Mouse (Mus musculus) mouse trophoblast stem cell (cell line): ENCODE data around the gene Rfx4.

ENCODE experiments used
- in situ Hi-C, 2 experiments: fragments of 300-500 bp; cut with MseI, MboI; formaldehyde crosslinking; loops; 2 replicates in 1 of 2; 3 replicates in 1 of 2; pipeline ENCODE4 v1.15.1; 2025

Gene Rfx4

GRCm38 (mm10) chr10:84811913-84812295 lies 56.0 kb downstream of the Rfx4 start:
- in situ Hi-C loops: no loop called here

- in situ Hi-C loops: no loop called here
These were observed 60.0 kb downstream of the Rfx4 start for GRCm38 (mm10) chr10:84815676-84816436.

DNA sequence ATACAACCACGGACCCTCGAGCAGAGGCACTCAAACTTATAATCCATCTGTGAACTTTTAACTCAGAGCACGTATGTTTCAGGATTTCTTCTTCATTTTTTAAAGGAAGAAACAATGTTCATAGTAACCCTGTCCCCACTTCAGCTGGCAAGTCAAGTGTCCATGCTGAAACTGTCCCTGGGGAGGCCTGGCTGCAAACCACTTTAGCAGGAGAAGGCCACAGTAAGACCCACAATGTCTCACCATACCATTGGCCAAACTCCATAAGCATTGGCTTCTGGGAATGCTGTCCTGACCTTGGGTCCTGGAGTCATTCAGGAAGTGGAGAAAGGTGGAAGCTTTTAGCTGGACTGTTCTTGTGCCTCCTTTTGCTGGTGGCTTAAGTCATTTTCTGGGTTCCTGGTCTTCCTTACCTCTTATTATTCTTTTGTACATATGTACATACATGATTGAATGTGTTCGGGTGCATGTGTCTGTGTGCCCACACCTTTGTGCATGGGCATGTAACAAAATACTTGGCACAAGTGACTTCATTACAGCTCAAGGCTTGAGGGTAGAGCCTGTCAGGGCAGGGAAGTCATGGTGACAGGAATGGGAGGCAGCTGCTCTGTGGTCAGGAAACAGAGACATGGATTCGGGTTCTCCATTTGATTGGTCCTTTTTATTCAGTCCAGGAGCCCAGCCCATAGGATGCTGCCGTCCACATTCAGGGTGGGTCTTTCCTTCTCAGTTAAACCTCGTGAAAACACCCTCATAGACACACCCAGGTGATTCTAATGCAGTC lies 61.4 kb downstream of the Rfx4 start:
- in situ Hi-C loops: no loop called here

- in situ Hi-C loops: no loop called here
These were observed 63.8 kb downstream of the Rfx4 start for GRCm38 (mm10) chr10:84819669-84820068.

DNA sequence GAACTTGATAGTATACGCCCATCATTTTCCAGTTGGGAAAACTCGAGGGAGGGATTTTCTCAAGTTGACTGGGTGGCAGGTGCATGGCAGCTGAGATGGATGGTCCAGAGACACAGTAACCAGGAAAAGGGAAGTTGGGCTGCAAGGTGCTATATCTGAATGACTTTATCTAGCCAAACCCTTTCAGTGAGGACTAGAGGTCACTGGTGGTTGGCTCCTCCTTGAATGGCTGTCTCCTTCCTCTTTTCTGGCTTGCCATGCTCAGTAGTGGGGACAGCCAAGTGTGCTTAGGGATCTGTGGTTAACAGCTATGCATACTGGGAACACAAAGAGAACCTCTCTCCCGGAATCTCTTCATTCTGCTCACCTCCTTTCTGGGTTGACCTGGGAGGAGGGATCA lies 64.4 kb downstream of the Rfx4 start:
- in situ Hi-C loops: no loop called here

DNA sequence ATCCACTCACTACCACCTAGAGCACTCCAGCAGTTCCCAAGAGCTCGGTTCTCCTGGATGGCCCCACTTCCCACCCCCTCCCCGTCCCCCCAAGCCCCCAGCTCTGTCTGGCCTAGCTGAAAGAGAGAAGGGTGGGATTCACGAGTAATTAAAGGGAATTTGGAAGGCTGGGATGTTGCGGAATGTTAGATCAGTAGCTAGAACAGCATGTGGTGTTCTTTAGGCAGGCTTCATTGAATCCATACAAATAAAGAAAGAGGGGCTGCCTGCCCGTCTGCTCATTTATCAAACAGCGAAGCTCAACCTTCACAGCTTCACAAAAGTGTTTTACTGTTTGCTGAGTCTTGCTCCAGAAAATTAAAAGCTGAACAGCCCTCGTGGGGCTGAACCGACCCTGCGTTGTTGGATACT lies 66.9 kb downstream of the Rfx4 start:
- in situ Hi-C loops: no loop called here

- in situ Hi-C loops: no loop called here
These were observed 67.8 kb downstream of the Rfx4 start for GRCm38 (mm10) chr10:84823621-84824020.

DNA sequence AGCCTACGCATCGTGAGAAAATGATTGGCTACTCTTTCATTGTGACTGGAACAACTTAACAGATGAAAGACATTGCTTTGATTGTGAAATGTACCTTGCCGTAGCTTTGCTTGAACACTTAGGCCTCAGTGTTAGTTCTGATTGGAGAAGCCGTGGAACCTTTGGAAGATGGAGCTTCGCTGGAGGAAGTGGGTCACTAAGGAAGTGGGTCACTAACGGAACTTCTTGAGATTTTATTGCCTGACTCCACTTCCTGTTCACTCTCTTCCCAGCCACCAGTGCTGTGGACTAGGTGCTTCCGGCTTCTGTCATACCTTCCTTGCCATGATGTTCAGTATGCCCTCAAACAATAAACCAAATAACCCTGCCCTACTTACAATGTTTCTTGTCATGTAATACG lies 73.1 kb downstream of the Rfx4 start:
- in situ Hi-C loops: no loop called here

DNA sequence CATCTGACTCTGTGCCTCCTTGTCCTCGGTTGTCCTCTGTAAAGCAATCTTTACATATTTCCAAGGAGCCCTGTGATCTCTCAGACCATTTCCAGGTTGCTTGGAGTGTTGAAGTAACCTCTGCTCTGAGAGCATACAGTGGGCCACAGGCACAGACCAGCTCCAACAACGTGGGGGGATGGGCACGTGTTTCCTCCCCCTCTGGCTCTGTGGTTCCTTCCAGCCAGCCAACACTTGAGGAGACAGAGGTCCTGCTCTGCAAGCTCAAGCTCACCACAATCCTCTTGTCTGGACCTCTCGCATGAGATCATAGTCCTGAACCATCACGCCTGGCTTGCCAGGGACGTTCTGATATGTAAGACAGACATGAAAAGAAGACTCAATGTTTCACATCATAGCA lies 79.7 kb downstream of the Rfx4 start:
- in situ Hi-C loops: no loop called here

- in situ Hi-C loops: no loop called here
These were observed 80.2 kb downstream of the Rfx4 start for GRCm38 (mm10) chr10:84836104-84836503.

DNA sequence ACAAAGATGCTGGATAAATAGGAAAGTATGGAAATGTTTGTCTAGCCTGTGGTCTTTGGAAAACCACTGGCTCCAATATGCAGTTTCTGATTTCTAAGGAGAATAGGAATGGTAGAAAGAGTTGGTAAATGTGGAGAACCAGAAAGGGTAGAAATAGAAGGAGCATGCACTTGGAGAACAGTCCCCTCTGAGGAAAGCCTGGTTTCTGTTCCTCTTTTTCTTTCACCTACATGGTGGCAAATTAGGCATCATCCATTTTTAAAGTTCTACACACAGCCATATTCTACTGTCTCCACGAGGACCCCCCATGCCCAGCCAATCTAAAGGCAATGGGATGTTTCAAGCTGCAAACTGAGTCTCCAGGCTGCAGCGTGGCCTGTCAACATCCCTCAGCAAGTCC lies 81.5 kb downstream of the Rfx4 start:
- in situ Hi-C loops: no loop called here

- in situ Hi-C loops: no loop called here
These were observed 83.1 kb downstream of the Rfx4 start for GRCm38 (mm10) chr10:84838850-84839473.

DNA sequence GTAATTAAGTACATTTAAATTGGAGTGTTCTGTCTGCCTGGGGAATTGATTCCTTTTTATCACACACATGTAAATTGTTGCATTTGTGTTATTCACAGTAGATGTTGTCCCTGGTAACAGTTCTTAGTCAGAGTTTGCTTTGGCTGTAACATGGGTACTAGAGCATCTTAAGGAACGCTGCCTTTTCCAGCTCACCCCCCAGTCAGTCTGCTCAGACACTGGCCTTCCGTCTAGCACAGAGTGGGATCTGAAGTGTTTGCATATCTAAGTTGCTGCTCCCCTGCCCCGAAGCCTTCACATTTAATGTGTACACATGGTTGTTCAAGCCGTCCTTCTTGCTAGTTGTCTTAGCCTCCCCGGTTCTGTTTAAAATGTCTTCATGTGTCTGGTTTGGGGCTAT lies 90.8 kb downstream of the Rfx4 start:
- in situ Hi-C loops: no loop called here

DNA sequence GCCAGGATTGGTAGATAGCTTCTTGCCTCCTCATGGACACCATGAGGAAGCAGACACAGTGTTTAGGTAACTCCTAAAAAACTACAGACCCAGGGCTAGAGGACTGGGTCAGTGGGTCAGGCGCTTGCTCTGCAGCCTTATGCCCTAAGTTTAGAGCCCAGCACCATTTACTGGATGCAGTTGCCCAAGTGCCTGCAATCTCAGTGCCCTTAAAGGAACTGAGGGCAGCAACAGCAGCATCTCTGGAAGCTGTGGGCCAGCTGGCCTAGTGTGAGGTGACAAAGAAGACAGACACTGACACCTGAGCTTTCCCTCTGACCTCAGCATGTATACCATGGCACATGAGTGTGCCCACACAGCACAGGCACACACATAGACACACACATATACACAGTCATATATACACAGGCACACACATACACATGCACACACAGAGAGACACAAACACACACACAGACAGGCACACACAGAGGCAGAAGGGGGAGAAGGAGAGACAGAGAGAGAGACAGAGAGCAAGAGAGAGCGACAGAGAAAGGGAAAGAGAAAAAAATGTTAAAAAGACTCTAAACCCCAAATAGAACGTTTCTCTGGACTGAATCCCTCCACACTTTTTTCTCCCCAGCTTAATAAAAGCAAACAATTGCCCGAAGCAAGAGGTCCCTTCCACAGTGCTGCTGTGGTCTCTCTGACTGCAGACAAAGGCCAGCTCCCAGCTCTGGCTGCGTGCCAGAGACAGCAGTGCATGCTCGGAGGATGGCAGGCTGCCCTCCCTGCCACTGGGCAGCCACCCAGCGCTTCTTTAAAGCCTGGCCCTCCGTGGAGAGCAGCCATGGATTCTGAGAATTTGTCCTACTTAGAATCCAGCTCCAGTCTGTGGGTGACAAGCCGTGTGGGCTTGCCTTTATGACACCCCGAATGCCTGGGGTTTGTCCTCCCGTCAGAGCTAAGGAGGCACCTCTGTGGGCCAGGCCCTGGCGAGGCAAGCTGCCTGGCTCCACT lies 96.4 kb downstream of the Rfx4 start:
- in situ Hi-C loops: no loop called here

DNA sequence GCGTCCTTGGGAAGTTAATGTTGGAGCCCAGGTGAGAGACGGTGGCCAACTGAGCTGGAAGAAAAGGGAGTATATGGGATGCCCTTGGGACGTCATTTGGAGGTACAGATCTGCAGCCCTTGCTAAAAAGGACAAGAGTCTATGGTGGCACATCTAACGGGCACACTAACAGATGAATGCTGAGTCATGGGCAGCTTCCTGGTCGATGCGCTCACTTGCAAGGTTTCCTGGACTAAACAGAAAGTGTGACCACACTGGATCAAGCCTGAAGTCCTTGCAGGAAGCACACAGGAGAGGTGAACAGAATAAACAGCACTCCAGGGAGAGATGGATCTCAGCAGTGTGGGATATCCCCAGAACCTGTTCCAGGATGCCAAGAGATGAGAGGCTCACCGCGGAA lies 98.2 kb downstream of the Rfx4 start:
- in situ Hi-C loops: no loop called here

GRCm38 (mm10) chr10:84855466-84855865 lies 99.6 kb downstream of the Rfx4 start:
- in situ Hi-C loops: no loop called here

DNA sequence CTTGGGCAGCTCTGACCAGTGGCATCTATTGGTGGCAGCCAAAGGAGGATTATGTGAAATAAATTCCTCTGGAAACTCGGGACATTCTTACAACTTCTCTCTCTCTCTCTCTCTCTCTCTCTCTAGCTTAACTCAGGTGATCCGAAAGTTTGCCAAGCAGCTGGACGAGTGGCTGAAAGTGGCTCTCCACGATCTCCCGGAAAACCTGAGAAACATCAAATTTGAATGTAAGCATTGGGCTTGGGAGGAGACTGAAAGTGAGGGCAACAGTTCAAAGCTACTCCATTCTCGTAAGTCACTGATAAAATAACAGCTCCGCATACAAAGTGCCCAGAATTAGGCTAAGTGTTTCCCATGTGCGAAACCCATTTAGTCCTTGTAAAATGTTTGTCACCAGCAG lies 102.5 kb downstream of the Rfx4 start:
- in situ Hi-C loops: no loop called here

DNA sequence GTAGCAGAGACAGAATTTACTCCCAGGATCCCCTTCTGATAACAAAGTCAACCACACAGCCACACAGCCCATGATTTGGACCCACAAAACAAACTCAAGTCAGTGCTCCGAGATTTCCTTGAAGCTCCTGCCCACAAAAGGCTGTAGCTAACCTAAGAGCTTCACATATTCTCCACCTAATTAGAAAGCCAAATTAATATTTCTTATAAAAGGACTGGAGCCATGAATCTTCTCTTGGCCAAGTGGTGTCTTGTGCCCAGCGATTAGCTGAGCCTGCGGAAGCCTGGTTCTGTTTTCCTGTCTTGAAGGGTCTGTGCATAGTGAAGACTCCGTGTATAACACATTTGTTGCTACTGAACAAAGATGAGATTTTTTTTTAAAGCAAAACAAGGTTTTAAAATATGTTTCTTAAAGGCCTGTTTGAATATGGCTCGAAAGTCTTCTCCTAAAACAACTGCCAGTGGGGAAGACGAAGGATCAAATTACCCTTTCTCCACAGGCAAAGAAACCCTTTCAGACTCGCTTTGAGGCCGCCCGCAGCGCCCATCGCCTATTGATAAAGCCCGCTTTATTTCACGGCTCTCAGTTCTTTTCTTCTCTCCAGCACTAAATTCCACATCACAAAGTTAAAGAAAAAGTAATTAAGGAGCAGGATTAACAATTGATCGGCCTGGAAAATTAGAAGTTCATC lies 103.1 kb downstream of the Rfx4 start:
- in situ Hi-C loops: no loop called here

DNA sequence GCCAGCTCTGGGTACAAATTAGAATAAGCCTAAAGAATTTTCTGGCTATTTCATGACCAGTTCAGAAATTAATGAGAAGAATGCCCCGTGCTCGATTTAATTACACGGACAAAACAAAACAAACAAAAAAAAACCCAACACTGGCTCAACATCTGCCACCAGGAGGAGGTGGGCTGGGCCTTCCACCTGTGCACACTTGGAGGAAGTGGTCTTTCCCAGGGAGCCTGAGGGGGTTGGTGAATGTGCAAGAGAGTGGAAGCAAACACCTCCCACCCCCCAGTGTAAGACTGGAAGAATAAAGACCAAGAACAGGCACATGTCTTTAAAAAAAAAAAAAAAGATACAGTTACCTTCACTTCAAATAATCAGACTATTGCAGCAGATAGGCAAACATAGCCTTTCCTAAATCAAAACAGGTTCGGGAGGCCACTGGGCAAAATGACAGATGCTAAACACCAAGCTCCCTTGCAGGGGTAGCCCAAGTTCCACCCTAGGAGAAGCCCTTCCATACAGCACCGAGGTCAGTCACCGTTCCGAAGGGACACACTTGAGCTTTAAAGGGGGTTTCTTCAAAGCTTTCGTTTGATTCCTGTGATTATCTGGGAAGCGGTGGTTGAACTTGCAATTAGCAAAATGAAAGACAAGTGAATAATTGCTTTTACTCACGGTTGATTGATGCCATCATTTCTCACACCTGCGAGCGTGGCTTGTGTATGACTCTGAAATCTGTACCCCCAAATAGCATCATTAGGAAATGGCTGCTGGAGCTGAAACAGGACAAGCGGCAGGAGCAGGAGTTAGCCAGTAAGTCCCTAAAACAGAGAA lies 103.9 kb downstream of the Rfx4 start:
- in situ Hi-C loops: no loop called here

GRCm38 (mm10) chr10:84863488-84863887 lies 107.6 kb downstream of the Rfx4 start:
- in situ Hi-C loops: no loop called here
